Mouse (Mus musculus) spleen, adult 2 months (tissue): ENCODE results near the gene Zfp943.
"Not testable (repeated sequence)": the region's sequence is repeated elsewhere in the genome, so short reads cannot be mapped to it uniquely, and the experiment has no call there.

Source experiments
- CTCF ChIP-seq: fragments of 200-500 bp; IDR thresholded peaks from 2 replicates; pipeline ENCODE4 v1.5.1; 2011; ENCODE audit warnings: mild to moderate bottlenecking, inconsistent platforms; ENCODE audit not compliant: insufficient read depth, insufficient read length, insufficient replicate concordance; ENCODE audit errors: extremely low read depth
- POLR2A ChIP-seq: fragments of 200-500 bp; IDR thresholded peaks from 2 replicates; pipeline ENCODE4 v1.6.1; 2011; ENCODE audit warnings: low read depth, low read length, inconsistent platforms

GRCm38 (mm10) chr17:22035594-22035993 lies 73.2 kb downstream of the Zfp943 start:
- TF ChIP-seq CTCF: peak; percentile 6; the same call in 1 of the 2 replicates
- TF ChIP-seq POLR2A: not testable (repeated sequence)
